Mouse (Mus musculus) layer of hippocampus, postnatal 36 days (tissue): ENCODE measurements around the gene Pde4b. TPM values are rescaled to one million over a fixed set of nuclear protein-coding genes. Genes with fewer than 3 reads are reported as not detected.

Source experiments
- DNase-seq, 2 experiments: peaks; one replicate each; pipeline ENCODE4 v3.0.0; 2022
- total RNA-seq, 2 experiments: library from RNA; stranded (reverse); gene quantifications; 2 replicates each; pipeline ENCODE4 v1.2.3; 2021

Gene Pde4b
- total RNA-seq, 2 experiments from 2014 or later = 65.7 to 71.9 TPM

DNA sequence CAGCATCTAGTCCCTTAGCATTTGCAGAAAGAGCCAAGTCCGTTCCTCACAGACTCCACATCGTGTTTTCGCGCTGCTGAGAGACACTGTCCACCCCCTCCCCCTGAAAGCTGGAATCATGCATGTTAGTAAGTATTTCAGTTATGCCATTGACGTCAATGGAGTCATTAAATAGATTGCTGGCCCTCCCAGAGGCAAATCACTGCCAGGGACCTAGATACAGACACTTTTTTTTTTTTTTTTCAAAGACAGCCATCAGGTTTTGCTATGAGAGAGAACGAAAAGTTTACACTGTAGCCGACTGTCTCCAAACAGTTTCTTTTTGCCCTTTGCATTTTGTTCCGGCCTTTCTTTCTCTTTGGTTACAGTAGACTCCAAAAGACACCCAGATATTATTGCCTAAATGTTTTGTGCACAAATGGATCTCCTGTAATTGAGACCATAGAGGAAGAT lies 423.6 kb downstream of the Pde4b start:
- no peak for DNase-seq

DNA sequence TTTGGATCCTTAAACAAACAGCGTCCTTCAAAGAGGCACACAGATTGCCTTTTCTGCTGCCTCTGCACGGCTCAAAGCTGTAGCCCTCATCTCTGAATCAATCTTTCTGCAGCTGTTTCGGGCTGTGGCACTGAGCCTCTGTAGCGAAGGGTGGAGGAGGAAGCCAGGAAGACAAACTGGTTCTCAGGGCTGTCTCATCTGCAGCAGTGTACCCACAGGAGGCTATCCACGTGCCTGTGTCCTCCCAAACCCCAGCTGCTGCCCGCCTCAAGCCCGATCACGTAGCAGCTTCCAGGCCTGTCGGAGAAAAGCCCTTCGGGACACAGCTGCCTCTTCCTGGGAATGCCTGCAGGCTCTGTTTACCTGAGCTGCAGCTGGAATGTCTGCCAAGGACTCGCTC lies 424.2 kb downstream of the Pde4b start:
- peak in 1 of 2 experiments; percentile 17 for DNase-seq

DNA sequence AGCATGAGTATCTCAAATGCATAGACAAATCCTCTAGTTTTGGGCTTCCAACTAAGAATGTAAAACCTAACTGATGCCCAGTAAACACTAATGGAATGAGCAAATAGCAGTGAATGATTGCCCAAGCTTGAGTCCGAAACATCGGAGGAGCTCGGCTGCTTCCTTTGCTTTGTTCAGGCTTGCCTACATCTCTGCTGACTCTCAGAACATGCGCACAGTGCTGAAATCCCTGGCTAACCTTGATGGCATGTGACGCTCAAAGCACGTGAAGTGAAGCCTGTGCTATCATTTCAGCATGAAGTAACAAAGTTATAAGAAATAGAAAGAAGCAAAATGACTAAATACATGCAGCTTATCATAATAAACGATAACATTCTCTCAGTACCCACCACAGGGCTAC lies 425.6 kb downstream of the Pde4b start:
- no peak for DNase-seq

DNA sequence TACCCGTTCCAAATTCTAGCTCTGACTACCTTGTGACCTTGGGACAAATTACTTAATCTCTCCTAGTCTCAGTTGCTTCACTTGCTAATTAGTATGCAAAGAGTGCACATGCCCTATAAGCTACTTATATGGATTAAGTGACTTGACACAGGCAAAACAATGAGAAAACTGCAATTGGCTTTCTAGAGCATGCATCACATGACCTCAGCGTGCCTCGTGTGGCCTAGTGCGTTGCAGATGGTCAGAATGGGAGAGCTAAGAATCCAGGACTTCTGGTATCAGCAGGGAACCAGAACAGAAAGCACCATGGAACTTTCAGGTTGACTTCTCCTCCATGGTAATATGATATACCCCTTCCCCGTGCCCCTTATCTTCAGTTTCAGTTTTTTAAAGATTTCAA lies 426.2 kb downstream of the Pde4b start:
- no peak for DNase-seq

DNA sequence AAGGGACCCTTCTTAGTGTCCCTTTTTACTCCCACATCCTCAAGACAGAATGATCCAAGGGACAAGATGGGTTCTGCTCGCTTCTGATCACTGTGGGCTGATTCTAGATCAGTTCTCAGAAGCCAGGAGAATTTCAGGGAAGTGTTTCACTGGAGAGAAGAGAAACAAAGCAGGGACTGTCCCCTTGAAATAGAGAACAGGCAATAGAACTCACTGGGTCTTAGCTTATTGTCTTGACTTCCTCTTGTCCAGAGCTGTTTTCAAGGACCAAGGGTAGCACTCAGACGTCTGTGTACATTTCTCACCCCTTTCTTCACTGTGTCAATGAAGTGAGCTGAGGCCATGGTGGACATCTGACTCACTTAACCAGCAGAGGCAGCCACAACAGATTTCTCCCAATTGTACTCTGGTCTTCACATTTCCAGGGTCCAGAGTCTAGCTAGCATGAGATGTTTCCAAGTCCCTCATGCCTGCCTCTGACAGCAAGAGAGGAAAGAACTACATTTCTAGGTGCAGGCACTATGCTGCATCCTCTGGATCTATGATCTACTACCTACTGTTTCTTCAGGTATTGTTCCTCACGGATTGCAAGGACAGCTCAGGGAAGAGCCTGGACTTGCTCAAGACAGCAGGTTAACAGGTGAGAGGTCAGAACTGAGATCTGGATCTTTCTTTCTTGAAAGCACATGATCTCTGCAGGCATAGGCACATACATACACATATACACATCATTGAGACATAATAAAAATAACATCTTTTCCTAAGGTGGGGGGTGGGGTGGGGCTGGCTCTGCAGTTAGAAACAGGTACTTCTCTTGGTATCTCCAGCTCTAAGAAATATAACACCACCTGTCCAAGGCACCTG lies 427.9 kb downstream of the Pde4b start:
- no peak for DNase-seq

DNA sequence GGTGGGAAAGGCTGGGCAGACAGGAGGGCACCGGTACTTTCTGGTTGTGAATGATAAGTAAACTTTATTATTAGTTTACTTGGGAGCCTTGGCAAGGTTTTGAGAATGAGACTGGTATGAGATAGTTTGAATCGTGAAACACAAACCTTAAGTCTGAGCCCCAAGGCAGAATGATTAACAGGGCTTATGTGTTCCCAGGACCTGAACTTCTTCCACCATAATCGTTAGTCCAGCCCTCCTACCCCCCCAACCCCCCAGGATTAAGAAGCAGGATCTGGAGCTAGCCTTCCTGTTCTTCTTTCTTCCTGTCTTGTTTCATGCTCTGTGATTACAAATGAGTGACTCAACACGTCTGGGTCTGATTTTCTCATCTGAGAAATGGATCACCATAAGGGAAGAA lies 429.1 kb downstream of the Pde4b start:
- no peak for DNase-seq

DNA sequence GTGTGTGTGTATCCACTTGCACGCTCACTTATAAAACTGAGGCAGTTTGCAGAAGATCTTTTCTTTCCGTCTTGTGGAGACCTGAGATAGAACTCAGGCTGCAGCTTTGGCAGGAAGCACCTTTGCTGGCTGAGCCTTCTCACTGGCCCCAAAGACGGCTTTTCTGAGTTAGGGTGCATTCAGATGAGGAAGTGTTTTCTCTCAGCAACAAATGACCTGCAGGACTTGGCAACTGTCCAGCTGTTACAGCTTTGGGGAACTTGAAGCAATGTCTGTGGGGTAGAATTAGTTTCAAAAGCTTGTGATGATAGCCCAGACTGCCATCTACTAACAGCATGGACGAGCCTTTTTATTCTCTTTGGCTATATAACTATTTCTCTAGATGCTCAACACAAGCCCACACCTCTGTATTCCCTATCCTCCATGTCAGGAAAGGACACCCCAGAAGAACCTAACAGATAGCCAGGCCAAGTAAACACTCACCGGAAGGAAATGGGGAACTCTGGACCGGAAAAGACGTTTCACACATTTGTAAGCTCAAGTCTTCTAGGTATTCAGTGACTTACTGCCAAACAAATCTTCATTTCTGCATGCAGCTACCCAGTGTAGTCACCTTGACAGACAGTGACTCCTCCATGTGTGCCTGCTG lies 429.8 kb downstream of the Pde4b start:
- DNase-seq = peak in 1 of 2 experiments; percentile 16

DNA sequence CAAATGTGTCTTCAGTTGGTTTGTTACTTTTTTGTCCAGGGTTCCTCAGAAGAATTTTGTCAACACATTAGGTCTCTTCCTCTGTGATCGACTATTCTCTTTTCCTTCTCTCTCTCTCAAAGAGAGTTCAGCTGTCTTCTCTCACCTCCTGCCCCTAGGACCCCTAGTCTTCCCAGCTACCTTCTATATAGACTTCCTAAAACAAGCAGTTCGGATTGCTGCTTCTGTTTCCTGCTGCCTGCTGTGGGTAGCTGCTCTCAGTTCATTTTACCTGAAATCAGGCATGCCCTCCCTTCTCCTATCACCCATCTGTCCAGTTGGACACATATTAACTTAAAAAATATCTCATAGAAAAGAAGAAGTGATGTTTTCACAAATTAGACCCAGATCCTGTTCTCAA lies 430.3 kb downstream of the Pde4b start:
- DNase-seq = no peak

DNA sequence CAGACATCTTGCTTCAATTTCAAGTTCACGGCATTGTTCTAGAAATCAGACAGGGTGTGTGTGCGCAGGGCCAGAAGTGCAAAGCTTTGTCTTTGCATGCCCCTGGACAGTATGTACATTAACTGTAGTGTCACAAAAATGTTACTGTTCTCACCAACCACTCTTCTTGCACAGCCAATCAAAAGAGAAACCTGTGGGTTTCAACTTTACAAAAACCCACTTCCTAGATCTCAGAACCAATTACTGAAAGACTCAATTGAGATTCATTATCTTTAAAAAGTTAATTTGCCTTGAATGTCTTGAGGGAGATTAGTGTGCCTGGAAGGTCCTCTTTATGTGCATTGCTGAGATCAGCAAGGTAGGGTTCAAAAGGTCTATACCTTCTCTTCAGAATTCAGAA lies 431.0 kb downstream of the Pde4b start:
- no peak for DNase-seq

DNA sequence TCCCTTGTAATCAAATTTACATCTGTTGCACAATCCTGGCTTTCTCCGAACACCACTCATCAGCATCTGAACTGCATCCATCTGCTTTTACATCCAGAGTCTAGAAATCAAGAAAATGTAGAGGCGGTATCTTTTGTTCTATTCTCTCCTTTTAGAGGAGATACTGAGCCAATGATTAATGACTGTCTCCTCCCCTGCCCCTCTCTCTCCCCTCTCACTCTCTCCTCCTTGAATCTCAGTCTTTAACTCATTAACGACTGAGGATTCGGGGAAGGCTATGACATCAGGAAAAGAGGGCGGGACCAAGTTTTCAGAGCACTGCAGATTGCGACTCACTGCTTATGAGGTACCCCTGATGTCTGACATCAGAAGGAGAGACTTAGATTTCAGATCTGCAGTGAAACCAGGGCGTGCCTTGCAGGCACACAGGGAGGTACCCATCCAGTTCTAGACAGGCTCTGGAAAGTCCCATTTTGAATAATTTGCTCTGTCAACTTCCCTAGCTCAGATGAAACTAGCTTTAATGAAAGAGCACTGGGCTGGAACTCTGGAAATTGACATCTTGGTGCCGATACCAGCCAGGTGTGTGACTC lies 433.4 kb downstream of the Pde4b start:
- no peak for DNase-seq

DNA sequence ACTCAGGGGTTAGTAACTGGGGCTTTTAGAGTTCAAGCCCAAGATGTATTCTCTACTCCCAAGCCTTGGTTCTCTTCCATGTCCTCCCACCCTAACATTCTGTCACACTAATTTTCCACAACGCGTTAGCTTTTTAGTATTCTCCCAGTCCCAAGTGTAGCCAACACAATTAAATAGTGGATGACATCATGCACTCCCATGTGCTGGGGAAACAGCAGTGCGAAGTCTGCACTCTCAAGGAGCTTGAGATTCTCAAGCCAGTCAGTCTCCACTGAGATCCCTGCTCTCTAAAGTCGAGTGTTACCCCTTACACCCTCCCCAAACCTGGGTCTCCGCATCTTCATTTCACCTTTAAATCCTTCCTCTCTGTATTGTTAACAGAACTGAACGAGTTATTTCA lies 434.1 kb downstream of the Pde4b start:
- no peak for DNase-seq

DNA sequence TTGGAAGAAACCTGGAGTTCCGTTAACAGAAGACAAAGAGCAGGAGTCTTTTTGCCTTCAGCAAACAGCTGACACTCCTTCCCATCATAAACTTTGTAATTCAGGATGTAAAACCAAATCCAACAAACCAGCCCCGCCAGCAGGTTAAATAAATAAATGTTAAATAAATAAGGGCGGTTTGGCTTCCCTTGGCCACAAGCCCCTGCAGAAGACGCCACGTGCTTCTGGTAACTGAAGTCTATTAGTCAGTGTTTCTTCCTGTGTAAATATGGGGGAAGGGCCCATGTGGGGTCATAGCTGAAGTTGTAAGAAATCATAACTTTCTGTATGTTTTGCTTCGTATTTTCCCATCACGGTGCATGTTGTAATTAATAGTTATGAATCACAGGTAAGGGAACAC lies 440.0 kb downstream of the Pde4b start:
- no peak for DNase-seq

DNA sequence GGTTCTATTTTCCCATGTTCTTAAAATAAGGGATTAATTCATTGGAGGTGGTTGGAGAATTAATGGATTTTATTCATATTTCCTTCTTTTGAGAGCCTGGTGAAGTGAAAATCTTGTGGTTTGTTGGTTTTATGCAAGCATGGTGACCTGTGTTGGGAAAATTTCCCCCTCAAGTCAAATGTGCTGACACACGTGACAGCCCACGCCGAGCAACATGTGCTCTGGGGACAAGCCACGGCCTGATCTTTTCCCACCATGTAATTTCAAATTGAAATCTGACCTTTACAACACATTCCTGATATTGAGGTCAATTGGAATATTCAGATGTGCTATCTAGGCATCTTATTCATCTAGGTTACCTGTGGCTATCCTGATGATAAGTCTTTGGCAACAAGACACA lies 443.5 kb downstream of the Pde4b start:
- DNase-seq = no peak

DNA sequence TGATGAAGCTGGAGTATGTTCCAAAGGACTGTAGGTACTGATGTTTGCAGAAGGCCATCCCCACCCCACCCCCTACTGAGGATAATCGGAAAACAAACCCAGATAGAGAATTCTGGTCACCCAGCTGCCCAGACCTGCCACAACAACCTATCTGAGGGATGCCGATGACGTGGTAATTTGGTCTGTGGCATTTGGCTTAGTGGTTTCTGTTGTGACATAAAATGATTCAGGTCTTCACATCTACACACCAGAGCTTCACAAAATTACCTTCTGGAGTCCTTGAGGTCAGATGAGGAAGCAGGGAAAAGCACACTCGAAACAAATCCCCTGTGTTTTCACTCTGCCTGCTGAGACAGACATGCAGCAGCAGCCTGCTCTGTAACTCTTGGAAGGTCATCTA lies 444.4 kb downstream of the Pde4b start:
- no peak for DNase-seq

DNA sequence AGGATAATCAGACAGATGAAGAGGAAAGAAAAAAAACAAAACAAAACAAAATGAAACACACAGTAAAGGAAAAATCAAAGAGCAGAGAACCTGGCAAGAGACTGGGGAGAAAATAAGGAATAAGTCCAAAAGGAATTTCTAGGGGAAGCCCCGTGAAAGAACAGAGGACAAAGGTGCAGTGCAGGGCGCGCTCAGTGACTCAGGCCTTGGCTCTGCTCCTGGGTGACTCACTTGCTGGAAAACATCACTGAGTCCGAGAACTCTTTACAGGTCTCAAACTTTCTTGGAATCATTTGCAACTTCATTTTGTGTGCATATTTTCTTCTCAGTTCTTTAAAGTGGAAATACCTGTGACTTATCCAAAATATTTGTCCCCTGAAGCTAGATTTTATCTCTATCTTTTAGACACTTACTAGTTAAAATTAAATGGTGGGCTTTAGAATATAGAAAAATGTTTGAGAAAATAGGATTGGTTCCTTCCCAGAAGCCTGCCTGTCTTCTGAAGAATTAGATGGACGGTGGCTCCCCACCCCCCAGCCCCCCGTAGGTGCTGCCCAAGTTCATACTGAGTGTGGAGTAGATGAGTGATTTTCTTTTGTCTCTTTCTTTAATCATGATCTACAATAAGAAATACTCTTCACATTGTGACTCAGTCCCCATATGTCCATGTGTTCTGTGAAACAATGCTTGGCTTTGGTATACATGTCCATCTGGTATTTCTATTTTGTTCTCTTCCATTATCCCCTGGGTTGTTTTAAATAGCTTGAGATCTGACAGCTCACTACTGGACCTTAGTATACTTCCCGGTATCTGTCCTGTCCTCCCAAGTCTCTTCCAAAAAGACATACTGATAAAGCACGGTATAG lies 446.1 kb downstream of the Pde4b start:
- DNase-seq = peak; percentile 42 to 50

DNA sequence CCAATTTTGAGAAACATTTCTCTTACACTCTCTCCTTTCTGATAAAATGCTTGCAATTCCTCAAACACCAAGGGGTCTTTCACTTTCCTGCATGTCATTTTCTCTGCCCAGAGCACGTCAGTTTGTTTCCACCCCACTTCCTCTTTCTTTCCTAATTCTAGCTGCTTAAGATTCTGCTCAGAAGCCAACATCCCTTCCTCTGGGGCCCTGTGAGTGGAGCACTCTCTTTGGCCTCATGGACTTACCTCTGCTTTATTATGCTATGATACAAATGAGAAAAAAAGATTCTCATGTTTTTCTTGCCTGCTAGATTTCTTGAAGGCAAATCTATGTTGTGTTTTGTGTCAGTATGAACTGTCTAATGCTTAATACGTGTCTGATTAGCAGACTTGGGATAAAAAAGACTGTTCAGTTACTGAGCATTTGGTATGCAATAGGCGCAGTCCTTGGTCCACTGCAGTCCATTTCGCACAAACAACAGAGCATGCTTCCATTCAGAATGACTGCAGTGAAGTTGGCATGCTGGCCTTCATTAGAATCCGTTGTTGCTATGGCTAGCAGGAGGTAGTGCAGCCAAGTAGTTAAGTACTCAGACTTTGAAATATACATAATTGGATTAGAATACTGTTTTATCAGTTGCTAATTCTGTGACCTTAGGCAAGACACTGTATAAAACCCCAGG lies 446.8 kb downstream of the Pde4b start:
- peak; percentile 21 to 25 for DNase-seq

DNA sequence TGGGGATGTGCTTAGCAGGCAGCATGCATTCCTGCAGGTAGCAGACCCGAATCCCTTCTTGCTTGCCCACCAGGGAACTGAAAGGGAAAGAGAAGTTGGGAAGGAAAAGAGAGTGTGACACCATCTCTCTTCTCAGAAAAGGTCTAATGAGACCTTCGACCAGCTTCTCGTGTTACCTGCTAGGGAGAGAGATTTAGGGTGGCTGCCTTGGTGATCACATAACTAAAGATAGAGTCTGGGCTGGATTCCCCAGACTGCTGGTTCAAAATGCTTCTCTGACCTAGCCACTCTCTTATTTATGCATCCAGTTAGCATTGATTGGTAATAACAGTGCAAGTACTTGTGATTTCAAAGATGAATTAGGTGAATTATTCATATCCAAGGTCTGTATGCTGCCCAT lies 448.5 kb downstream of the Pde4b start:
- no peak for DNase-seq

DNA sequence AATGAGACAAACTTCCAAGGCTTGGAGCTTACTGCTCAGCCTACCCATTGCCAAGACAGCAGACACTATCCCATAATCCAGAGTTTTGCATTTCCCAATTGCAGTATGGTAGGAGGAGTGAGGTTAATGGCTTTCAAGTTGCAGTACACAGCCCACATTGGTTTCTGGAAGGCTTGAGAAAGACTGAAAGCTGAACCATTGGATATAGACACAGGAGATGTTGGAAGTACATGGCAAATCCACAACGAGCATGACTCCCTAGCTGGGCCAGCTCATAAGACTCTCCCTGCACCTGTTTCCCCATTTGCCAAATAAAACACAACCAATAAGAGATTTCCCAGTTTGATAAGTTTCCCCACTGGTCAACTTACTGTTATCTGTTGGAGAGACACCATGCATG lies 450.9 kb downstream of the Pde4b start:
- no peak for DNase-seq

DNA sequence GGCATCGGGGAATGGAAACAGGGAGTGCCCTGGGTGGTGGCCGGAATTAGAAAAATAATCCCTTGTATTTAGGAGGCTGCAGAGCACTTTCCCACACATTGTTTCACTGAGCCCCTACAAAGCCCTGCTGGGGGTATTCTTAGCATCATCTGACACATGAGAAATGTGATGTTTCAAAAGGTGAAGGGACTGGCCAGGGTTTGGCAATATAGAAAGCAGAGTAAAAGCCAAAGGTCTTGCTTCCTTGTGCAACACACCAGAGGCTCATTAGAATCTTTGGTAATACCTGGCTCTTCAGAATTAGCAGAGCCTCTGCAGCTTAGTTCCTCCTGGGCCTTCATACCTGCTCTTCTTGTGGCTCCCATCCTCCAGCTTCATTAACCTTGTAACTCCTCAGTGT lies 451.4 kb downstream of the Pde4b start:
- DNase-seq = no peak

DNA sequence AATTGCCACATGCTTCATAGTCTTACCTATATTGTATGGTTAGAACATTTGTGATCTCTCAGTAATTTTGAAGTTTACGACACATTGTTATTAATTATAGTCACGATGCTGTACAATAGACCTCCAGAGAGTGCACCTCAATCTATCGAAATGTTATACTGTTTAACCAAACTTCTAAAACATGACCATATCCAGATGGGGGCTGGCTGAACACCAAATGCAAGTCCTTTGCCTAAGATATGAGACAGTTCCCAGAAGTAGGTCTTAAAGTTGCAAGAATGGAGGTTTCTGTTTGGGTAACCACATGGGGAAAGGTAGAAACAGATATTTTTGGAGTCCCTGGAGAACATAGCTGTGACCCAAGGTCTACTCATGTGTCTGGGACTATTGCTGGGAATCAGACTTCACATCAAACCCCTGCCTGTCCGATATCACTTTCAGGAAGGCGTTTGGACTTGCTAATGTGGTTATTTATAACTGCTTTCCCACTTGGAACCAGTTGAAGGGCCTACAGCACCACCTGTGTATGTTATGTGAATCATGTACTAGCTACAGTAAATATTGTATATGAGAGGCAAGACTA lies 452.3 kb downstream of the Pde4b start:
- DNase-seq = no peak

DNA sequence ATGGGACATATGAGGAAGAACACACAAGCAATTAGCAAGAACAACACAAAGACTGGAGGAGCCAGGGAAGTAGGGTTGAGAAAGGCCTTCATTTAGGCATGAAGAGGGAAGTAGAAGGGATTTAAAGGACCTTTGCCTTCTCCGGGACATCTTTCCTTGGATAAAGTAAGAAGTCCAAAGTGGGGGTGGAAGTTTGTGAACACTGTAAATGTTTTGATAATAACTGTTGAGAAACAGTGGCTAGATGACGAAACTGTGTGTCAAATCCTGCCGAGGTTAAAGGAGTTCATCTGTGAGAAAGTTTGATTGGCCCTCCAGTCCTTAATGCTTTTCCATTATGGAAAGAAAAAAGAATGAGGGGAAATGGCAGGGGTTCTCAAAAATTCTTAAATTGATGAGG lies 455.6 kb downstream of the Pde4b start:
- DNase-seq = no peak

DNA sequence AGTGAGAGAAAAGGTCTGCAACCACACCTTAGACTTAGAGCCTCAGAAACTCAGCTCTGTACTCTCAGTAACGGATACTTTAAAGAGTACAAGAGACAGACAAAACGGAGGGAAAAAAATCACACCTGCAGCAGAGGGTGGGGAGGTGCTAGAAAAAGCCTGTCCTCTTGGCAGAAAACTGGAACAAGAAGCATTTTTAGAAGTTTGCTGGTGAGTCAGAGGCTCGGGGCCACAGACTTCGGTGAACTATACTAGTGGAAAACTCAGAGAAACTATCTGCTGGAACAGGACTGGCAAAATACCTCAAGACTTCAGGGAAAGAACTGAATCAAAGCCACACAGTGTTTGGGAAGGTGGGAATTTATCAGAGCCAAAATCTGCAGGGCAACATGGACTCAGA lies 457.9 kb downstream of the Pde4b start:
- no peak for DNase-seq
